Mouse (Mus musculus) CH12.LX (cell line): Measurements from ENCODE around the gene Gm3625. TPM values are rescaled to one million over a fixed set of nuclear protein-coding genes. Genes with fewer than 3 reads are reported as not detected.

Experiments
- DNase-seq: peaks from one replicate; pipeline ENCODE4 v3.0.0-alpha.2; 2013; ENCODE audit errors: extremely low read depth
- H3K27ac ChIP-seq: 2 replicates; pipeline ENCODE4 v1.5.1; 2012; ENCODE audit warnings: low read depth, mild to moderate bottlenecking, control low read depth, moderate library complexity; ENCODE audit not compliant: insufficient read depth
- H3K27me3 ChIP-seq: replicated peaks from 2 replicates; pipeline ENCODE3; 2012; ENCODE audit warnings: inconsistent platforms
- H3K36me3 ChIP-seq, 2 experiments: replicated peaks in 1 of 2; 2 replicates each; pipeline versions ENCODE3 to v1.6.1; 2012; ENCODE audit warnings: inconsistent platforms in 1 of 2, low read length in 1 of 2, mild to moderate bottlenecking in 1 of 2, mixed read lengths in 1 of 2, moderate library complexity in 1 of 2; ENCODE audit not compliant: control insufficient read depth in 1 of 2, insufficient read depth in 1 of 2
- H3K4me1 ChIP-seq, 2 experiments: 2 replicates each; pipeline ENCODE4 v1.6.1; 2012; ENCODE audit warnings: inconsistent platforms in 1 of 2, moderate library complexity in 1 of 2; ENCODE audit not compliant: insufficient read depth in 2 of 2, control insufficient read depth in 1 of 2
- H3K4me2 ChIP-seq: 2 replicates; pipeline ENCODE4 v1.6.1; 2012; ENCODE audit warnings: low read depth, mild to moderate bottlenecking, control low read depth; ENCODE audit not compliant: poor library complexity, insufficient read depth, severe bottlenecking
- H3K4me3 ChIP-seq, 3 experiments: fragments of 150-350 bp in 1 of 3; sonication (generic) in 1 of 3; replicated peaks in 1 of 3; 2 replicates each; pipeline versions ENCODE3 to v1.5.1; 2011 to 2012; ENCODE audit warnings: low read depth in 2 of 3, low read length in 2 of 3, mild to moderate bottlenecking in 2 of 3, moderate library complexity in 2 of 3, control low read depth in 1 of 3, improper control_type of control experiment in 1 of 3, inconsistent platforms in 1 of 3, mixed read lengths in 1 of 3; ENCODE audit not compliant: poor library complexity in 1 of 3
- H3K79me2 ChIP-seq: replicated peaks from 2 replicates; pipeline ENCODE4 v1.6.1; 2012; ENCODE audit warnings: mild to moderate bottlenecking, moderate library complexity; ENCODE audit not compliant: control insufficient read depth, poor library complexity, insufficient read depth, severe bottlenecking; ENCODE audit errors: extremely low read depth
- H3K9ac ChIP-seq: 2 replicates; pipeline ENCODE4 v1.6.1; 2012; ENCODE audit warnings: low read depth, mild to moderate bottlenecking, control low read depth, moderate library complexity; ENCODE audit not compliant: insufficient read depth
- H3K9me3 ChIP-seq: replicated peaks from 2 replicates; pipeline ENCODE3; 2012; ENCODE audit warnings: low read length, inconsistent platforms, mixed read lengths
- CHD1 ChIP-seq: IDR thresholded peaks from 2 replicates; pipeline ENCODE4 v1.6.1; 2012; ENCODE audit warnings: low read depth, low read length, improper control_type of control experiment, inconsistent platforms
- CTCF ChIP-seq, 2 experiments: IDR thresholded peaks in 1 of 2; conservative IDR thresholded peaks in 1 of 2; 2 replicates each; pipeline ENCODE4 v1.5.1; 2011 to 2012; ENCODE audit warnings: low read depth in 2 of 2, low read length in 2 of 2, improper control_type of control experiment in 1 of 2, inconsistent platforms in 1 of 2, mild to moderate bottlenecking in 1 of 2, moderate library complexity in 1 of 2
- ETS1 ChIP-seq: conservative IDR thresholded peaks from 2 replicates; pipeline ENCODE4 v1.6.1; 2012; ENCODE audit warnings: low read depth, mild to moderate bottlenecking, inconsistent platforms, low read length, improper control_type of control experiment, moderate library complexity
- HCFC1 ChIP-seq: IDR thresholded peaks from 2 replicates; pipeline ENCODE4 v1.6.1; 2012; ENCODE audit warnings: low read depth, mild to moderate bottlenecking, inconsistent platforms, low read length, improper control_type of control experiment
- JUND ChIP-seq: conservative IDR thresholded peaks from 2 replicates; pipeline ENCODE4 v1.6.1; 2011; ENCODE audit warnings: low read depth, low read length, improper control_type of control experiment
- MAX ChIP-seq: IDR thresholded peaks from 2 replicates; pipeline ENCODE4 v1.6.1; 2011; ENCODE audit warnings: low read length, improper control_type of control experiment
- MAZ ChIP-seq: IDR thresholded peaks from 2 replicates; pipeline ENCODE4 v1.6.1; 2012; ENCODE audit warnings: low read depth, mild to moderate bottlenecking, inconsistent platforms, low read length, improper control_type of control experiment, moderate library complexity
- MEF2A ChIP-seq: IDR thresholded peaks from 2 replicates; pipeline ENCODE4 v1.6.1; 2014; ENCODE audit warnings: low read depth, mild to moderate bottlenecking, inconsistent platforms, low read length, improper control_type of control experiment, borderline replicate concordance
- MXI1 ChIP-seq: IDR thresholded peaks from 2 replicates; pipeline ENCODE4 v1.6.1; 2011; ENCODE audit warnings: mild to moderate bottlenecking, low read depth, low read length, improper control_type of control experiment
- PAX5 ChIP-seq: IDR thresholded peaks from 2 replicates; pipeline ENCODE4 v1.6.1; 2012; ENCODE audit warnings: low read length, inconsistent platforms, mixed read lengths
- POLR2A ChIP-seq: IDR thresholded peaks from 2 replicates; pipeline ENCODE4 v1.6.1; 2011; ENCODE audit warnings: low read depth, mild to moderate bottlenecking, improper control_type of control experiment, low read length
- RAD21 ChIP-seq: IDR thresholded peaks from 2 replicates; pipeline ENCODE4 v1.6.1; 2011; ENCODE audit warnings: low read depth, mild to moderate bottlenecking, low read length, improper control_type of control experiment, moderate library complexity
- RCOR1 ChIP-seq: conservative IDR thresholded peaks from 2 replicates; pipeline ENCODE4 v1.6.1; 2012; ENCODE audit warnings: low read depth, mild to moderate bottlenecking, inconsistent platforms, low read length, improper control_type of control experiment
- TBP ChIP-seq: conservative IDR thresholded peaks from 2 replicates; pipeline ENCODE4 v1.6.1; 2011; ENCODE audit warnings: low read depth, low read length, improper control_type of control experiment
- UBTF ChIP-seq: IDR thresholded peaks from 2 replicates; pipeline ENCODE4 v1.6.1; 2012; ENCODE audit warnings: low read depth, mild to moderate bottlenecking, inconsistent platforms, low read length, improper control_type of control experiment, moderate library complexity
- ZMIZ1 ChIP-seq: IDR thresholded peaks from 2 replicates; pipeline ENCODE4 v1.6.1; 2012; ENCODE audit warnings: low read depth, mild to moderate bottlenecking, inconsistent platforms, low read length, improper control_type of control experiment
- ZNF384 ChIP-seq: IDR thresholded peaks from 2 replicates; pipeline ENCODE4 v1.6.1; 2012; ENCODE audit warnings: low read depth, low read length, improper control_type of control experiment, inconsistent platforms
- dilution Hi-C: fragments of 300-500 bp; cut with MboI; formaldehyde crosslinking; loops from 2 replicates; pipeline ENCODE4 v1.14.3; 2020; ENCODE audit warnings: low sequenced_read_pairs; ENCODE audit not compliant: extremely low pct_unique_long_range_greater_than_20kb, extremely low pct_ligation_motif_present
- in situ Hi-C: fragments of 300-500 bp; cut with MboI; formaldehyde crosslinking; loops from 3 replicates; pipeline ENCODE4 v1.14.3; 2019; ENCODE audit warnings: low sequenced_read_pairs, low pct_ligation_motif_present, low pct_unique_long_range_greater_than_20kb, mixed read lengths
- polyA plus RNA-seq: library from polyadenylated mRNA; unstranded; fragments of >175 nt; gene quantifications from 2 replicates; pipeline ENCODE4 v1.2.1, GENCODE M21; 2012; ENCODE audit warnings: low read depth; ENCODE audit not compliant: insufficient read length
- total RNA-seq, 2 experiments: library from RNA; depleted of rRNA; stranded (reverse); fragments of 300-350 nt in 1 of 2; fragments of >200 nt in 1 of 2; gene quantifications; 2 replicates each; pipeline ENCODE4 v1.2.3; 2012 to 2014

Gene Gm3625
- total and polyA plus RNA-seq, 3 experiments: not detected

GRCm38 (mm10) chr12:4624201-4624600 is 31.5 kb upstream of the Gm3625 start:
- dilution Hi-C loops (no loop called here), in situ Hi-C loops (no loop called here)
- peaks cover 0 to 2% of the 10 kb centered on the region in 2 experiments; a peak in 1 of 4 replicates for H3K4me1 ChIP-seq
- no peak overlapping the region for H3K4me2 ChIP-seq
- no peaks in the 10 kb centered on the region for H3K79me2 ChIP-seq
- TF ChIP-seq CTCF (conservative IDR thresholded peaks at IDR 0.05 in 1 of 2, IDR thresholded peaks at IDR 0.05 in 1 of 2; ENCODE audit: low read depth in 2 of 2, low read length in 2 of 2) (no peak), POLR2A (no peak), MEF2A (no peak), RCOR1 (no peak), CHD1 (no peak), UBTF (no peak), MAZ (no peak), TBP (no peak), ZNF384 (no peak)
- TF ChIP-seq, all 38 proteins: peak for 0
- Histone ChIP-seq H3K4me3 (no peak overlapping the region), H3K9me3 (no peaks in the 10 kb centered on the region), H3K27ac (no peak overlapping the region), H3K36me3 (peaks cover 4 to 24% of the 10 kb centered on the region in 2 experiments), H3K27me3 (no peaks in the 10 kb centered on the region), H3K9ac (no peak overlapping the region)
- no peak for DNase-seq

GRCm38 (mm10) chr12:4614722-4615121 is 22.0 kb upstream of the Gm3625 start:
- Histone ChIP-seq H3K9ac (no peak overlapping the region), H3K27ac (no peak overlapping the region), H3K27me3 (no peaks in the 10 kb centered on the region), H3K4me3 (no peak overlapping the region), H3K36me3 (peaks cover 3 to 14% of the 10 kb centered on the region in 2 experiments), H3K4me1 (no peaks in the 10 kb centered on the region), H3K9me3 (no peaks in the 10 kb centered on the region), H3K79me2 (0 out of 2 replicates have a peak, but pooled peaks cover 3% of the 10 kb centered on the region), H3K4me2 (no peak overlapping the region)
- dilution Hi-C loops: no loop called here
- no peak for TF ChIP-seq ETS1
- TF ChIP-seq UBTF: no peak
- TF ChIP-seq MEF2A: no peak
- TF ChIP-seq MAX: no peak
- TF ChIP-seq PAX5: no peak
- TF ChIP-seq RAD21: no peak
- TF ChIP-seq ZMIZ1: no peak
- TF ChIP-seq ZNF384: no peak
- no peak for TF ChIP-seq RCOR1
- no peak for TF ChIP-seq HCFC1
- TF ChIP-seq MXI1: no peak
- no peak for TF ChIP-seq JUND
- no peak for DNase-seq
- in situ Hi-C loops: no loop called here
